Mouse (Mus musculus) intestine, embryonic 14.5 days (tissue): Measurements from ENCODE around the gene Rlim. TPM values are rescaled to one million over a fixed set of nuclear protein-coding genes. Genes with fewer than 3 reads are reported as not detected.

Experiments used
- ATAC-seq: fragments of 200-750 bp; cut with Nextera tagmentation; replicated peaks from 2 replicates; pipeline ENCODE4 v1.8.0; 2017; ENCODE audit warnings: low read depth, moderate number of reproducible peaks, moderate TSS enrichment, moderate library complexity; ENCODE audit not compliant: low FRiP score, low TSS enrichment
- DNase-seq: peaks from one replicate; pipeline ENCODE4 v3.0.0-alpha.2; 2018; ENCODE audit warnings: low spot score
- H3K27ac ChIP-seq: fragments of 300-500 bp; sonication (generic); 2 replicates; pipeline ENCODE4 v1.5.1; 2014; ENCODE audit warnings: low read depth, mild to moderate bottlenecking, control low read depth
- H3K27me3 ChIP-seq: fragments of 300-500 bp; sonication (generic); replicated peaks from 2 replicates; pipeline ENCODE4 v1.6.1; 2014; ENCODE audit warnings: low read length, control low read depth; ENCODE audit not compliant: control insufficient read depth, insufficient read depth
- H3K36me3 ChIP-seq: fragments of 300-500 bp; sonication (generic); 2 replicates; pipeline ENCODE4 v1.6.1; 2014; ENCODE audit warnings: low read length, control low read depth; ENCODE audit not compliant: control insufficient read depth, insufficient read depth
- H3K4me1 ChIP-seq: fragments of 300-500 bp; sonication (generic); replicated peaks from 2 replicates; pipeline ENCODE4 v1.6.1; 2014; ENCODE audit warnings: low read length, control low read depth, mixed read lengths; ENCODE audit not compliant: control insufficient read depth, insufficient read depth
- H3K4me2 ChIP-seq: fragments of 300-500 bp; sonication (generic); 2 replicates; pipeline ENCODE4 v1.6.1; 2014; ENCODE audit warnings: low read length
- H3K4me3 ChIP-seq: fragments of 300-500 bp; sonication (generic); 2 replicates; pipeline ENCODE4 v1.5.1; 2014; ENCODE audit warnings: low read depth, low read length, control low read depth, mixed read lengths
- H3K9ac ChIP-seq: fragments of 300-500 bp; sonication (generic); 2 replicates; pipeline ENCODE4 v1.6.1; 2014; ENCODE audit warnings: mild to moderate bottlenecking, low read length
- H3K9me3 ChIP-seq: fragments of 300-500 bp; sonication (generic); 2 replicates; pipeline ENCODE4 v1.6.1; 2016; ENCODE audit warnings: low read length, control low read depth; ENCODE audit not compliant: control insufficient read depth
- WGBS: fragments of 180-500 bp; shearing (Covaris S2); extraction: QIAGEN DNeasy Blood & Tissue Kit; methylation state at CpG from one replicate; pipeline ENCODE4 v1.1.7; 2014; 5-methylcytosine and 5-hydroxymethylcytosine counted together
- polyA plus RNA-seq: library from polyadenylated mRNA; unstranded; fragments of >200 nt; fragmentation: Nextera tagmentation; extraction: Ambion mirVana; gene quantifications from 2 replicates; pipeline ENCODE4 v1.2.1, GENCODE M21; 2014

The Rlim gene
- polyA plus RNA-seq, 1 experiment from 2014 or later: 33.6 TPM

GRCm38 (mm10) chrX:103922436-103922835, 58.6 kb downstream of the Rlim start:
- no peak for DNase-seq
- WGBS: 40% methylated on average over 2 of the region's 2 CpGs

GRCm38 (mm10) chrX:103918954-103919353, 62.1 kb downstream of the Rlim start:
- H3K4me1 ChIP-seq: no peaks in the 10 kb centered on the region
- H3K36me3 ChIP-seq: no peaks in the 10 kb centered on the region
- no peak overlapping the region for H3K4me2 ChIP-seq
- no peak overlapping the region for H3K27ac ChIP-seq
- H3K27me3 ChIP-seq: peaks cover 17% of the 10 kb centered on the region; the same call in 1 of the 2 replicates
- no peaks in the 10 kb centered on the region for H3K9me3 ChIP-seq
- no peak for DNase-seq
- H3K4me3 ChIP-seq: no peak overlapping the region
- WGBS: 42% methylated on average over 5 of the region's 5 CpGs
- no peak overlapping the region for H3K9ac ChIP-seq
- no peak for ATAC-seq

More at GRCm38 (mm10) chrX:103922436-103922835, 58.6 kb downstream of the Rlim start:
- Histone ChIP-seq H3K4me1 (no peaks in the 10 kb centered on the region), H3K27me3 (peaks cover 4% of the 10 kb centered on the region; the same call in 1 of the 2 replicates), H3K9ac (no peak overlapping the region), H3K4me3 (no peak overlapping the region), H3K36me3 (no peaks in the 10 kb centered on the region), H3K4me2 (no peak overlapping the region), H3K27ac (no peak overlapping the region), H3K9me3 (no peaks in the 10 kb centered on the region)
- ATAC-seq: no peak

- no peak overlapping the region for H3K27ac ChIP-seq
- no peaks in the 10 kb centered on the region for H3K36me3 ChIP-seq
- H3K4me3 ChIP-seq: no peak overlapping the region
- ATAC-seq (no peak), DNase-seq (peak; percentile 55)
- H3K4me1 ChIP-seq: no peaks in the 10 kb centered on the region
- H3K9ac ChIP-seq: no peak overlapping the region
- 8% methylated on average over 3 of the region's 3 CpGs for WGBS
- no peaks in the 10 kb centered on the region for H3K9me3 ChIP-seq
- no peak overlapping the region for H3K4me2 ChIP-seq
- peaks cover 24% of the 10 kb centered on the region; the same call in 1 of the 2 replicates for H3K27me3 ChIP-seq
Observed at GRCm38 (mm10) chrX:103914790-103915189, 66.3 kb downstream of the Rlim start.

Other genes starting within 250 kb of the Rlim start
- gene Slc16a2, start 159.3 kb downstream of the Rlim start, polyA plus RNA-seq: 9.6 and 11.1 TPM in 2 replicates
- 0.77 and 0.84 TPM in 2 replicates for gene Nexmif, start 219.9 kb upstream of the Rlim start, polyA plus RNA-seq